Mouse (Mus musculus): ENCODE data around the gene Tmem229b.
"Not testable (repeated sequence)": the region's sequence is repeated elsewhere in the genome, so short reads cannot be mapped to it uniquely, and the experiment has no call there.

Gene Tmem229b

DNA sequence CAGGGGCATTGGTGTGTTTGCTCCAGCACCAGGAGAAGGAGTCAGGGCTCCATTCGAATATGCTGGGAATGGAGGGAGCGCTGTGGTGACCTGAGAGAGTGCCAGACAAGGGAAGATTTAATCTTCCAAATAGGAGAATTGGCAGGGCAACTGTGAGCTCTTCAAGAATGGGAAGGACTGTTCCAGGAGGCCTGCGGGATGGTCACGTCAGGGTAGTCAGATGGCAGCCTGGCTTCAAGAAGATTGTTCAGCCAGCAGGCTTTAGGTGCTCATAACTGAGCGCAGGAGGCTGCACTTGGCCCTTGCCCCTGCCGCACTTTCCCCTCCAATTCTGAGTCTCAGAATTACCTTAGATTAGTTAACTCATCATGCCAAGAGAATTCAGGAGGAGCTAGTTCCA, 64.5 kb downstream of the Tmem229b start:
- no peak for DNase-seq

DNA sequence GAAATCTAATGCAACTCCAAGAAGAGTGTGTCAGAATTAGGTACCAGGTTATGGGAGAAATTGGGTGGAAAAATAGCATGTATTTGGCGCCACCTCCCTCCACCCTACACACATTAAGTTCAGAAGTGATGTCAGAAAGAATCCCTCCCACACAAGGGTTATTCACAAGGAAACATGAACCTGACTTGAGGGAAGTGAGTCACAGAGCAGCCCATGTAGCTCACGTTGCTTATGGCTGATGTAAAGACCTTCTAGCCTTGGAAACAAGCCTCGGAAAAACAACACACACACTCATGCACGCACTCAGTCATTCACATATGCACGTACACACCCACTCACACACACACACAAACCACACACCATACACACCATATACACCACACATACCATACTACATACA, 67.3 kb downstream of the Tmem229b start:
- no peak for DNase-seq

DNA sequence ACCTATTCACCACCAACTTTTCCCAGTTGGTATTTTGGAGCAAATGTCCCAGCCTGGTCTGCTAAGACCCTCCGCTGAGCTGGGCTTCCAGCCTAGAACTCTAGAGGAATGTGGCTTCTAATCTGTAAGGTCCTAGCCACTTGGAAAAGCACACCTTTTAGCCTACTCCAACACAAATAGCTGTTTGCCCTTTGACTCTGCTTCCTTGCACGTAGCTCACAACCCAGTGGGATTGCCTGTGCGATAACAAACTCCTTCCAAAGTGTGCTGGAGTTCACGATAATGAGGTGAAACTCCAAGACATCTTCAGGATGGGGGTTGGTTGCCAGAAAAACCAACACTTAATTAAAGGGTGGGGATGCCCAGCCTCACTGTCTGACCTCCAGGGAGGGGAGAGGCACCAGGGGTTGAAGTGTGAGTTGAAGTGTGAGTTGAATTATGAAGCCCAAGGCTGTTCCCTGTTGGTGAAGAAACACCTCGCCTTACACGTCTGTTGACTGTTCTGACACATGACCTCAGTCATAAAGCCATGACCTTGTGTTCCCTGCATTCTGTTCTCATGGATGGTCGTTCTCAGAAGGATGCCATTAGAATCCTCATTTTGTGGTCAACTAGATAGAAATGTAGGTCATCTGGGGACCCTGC, 67.9 kb downstream of the Tmem229b start:
- DNase-seq, result no peak

GRCm38 (mm10) chr12:78936494-78936893, 70.9 kb downstream of the Tmem229b start:
- DNase-seq, result no peak

- DNase-seq, result no peak
Measured at GRCm38 (mm10) chr12:78929900-78930299, 77.5 kb downstream of the Tmem229b start.

DNA sequence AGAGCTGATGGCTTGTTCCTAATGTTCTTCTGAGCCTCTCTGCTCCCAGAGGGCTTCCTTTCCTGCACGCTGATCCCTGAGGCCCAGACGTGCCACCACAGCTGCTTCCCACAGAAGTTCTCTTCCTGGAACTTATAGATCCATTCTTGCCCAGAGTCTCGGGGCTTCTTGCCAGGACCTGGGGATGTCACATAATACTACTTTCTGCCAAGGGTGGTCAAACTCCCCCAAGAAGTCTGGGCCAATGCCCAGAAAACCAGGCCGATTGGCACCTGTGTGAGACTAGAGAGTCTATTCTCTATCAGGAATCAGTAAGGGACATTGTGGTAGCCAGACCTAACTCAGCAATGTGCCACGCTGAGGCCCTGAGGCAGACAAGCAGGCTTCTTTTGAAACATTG, 80.1 kb downstream of the Tmem229b start:
- no peak for DNase-seq

GRCm38 (mm10) chr12:78923539-78924189, 83.8 kb downstream of the Tmem229b start:
- DNase-seq, result no peak

DNA sequence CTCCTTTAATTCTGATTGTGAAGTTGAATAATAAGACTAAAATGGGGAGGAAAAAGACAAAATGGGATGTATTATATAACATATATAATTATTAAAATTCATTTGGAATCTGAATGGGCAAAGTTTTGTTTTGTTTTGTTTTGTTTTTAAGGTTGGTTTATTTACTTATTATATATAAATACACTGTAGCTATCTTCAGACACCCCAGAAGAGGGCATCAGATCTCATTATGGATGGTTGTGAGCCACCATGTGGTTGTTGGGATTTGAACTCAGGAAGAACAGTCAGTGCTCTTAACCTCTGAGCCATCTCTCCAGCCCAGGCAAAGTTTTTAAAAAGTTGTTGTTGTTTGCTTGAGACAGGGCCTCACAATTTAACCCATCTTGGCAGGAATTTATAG, 84.5 kb downstream of the Tmem229b start:
- DNase-seq, result not testable (repeated sequence)

DNA sequence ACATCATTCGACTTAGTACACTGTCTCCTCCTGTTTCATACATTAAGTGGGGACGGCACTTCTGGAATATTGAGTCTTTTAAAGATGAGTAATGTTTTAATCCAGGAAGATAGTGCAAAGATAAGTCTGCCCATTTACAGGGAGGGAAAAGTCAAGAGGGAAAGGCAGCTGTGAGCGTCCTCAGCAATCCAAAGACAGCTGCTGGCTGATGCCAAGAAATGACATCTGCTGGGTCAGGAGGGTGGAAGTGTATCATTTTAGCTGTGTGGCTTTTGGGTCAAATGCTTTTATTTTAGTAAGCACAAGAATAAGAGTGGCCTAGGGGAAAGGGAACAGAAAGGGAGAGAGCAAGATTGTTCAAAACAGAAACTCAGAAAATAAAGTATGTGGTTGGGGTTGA, 85.4 kb downstream of the Tmem229b start:
- no peak for DNase-seq

DNA sequence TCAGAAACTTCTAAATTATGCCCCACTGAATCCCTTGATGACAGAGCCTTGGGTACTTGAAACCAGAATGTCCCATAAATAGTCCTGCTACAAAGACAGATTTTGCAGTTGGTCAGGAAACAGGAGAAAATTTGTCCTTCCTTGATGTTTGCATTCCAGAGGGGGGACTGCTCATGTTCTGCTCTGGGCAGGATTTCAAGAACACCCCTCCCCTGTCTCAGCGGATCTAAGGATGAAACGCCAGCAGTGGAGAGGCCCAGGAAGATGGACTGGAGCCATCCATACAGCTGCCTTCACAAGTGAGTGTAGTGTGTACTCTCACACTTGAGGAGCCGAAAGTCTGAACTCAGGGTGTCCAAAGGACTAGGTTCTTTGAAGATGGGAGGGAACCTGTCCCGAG, 86.0 kb downstream of the Tmem229b start:
- DNase-seq, result no peak

- peak; percentile 42 for DNase-seq
Measured at GRCm38 (mm10) chr12:78919079-78919712, 88.2 kb downstream of the Tmem229b start.

DNA sequence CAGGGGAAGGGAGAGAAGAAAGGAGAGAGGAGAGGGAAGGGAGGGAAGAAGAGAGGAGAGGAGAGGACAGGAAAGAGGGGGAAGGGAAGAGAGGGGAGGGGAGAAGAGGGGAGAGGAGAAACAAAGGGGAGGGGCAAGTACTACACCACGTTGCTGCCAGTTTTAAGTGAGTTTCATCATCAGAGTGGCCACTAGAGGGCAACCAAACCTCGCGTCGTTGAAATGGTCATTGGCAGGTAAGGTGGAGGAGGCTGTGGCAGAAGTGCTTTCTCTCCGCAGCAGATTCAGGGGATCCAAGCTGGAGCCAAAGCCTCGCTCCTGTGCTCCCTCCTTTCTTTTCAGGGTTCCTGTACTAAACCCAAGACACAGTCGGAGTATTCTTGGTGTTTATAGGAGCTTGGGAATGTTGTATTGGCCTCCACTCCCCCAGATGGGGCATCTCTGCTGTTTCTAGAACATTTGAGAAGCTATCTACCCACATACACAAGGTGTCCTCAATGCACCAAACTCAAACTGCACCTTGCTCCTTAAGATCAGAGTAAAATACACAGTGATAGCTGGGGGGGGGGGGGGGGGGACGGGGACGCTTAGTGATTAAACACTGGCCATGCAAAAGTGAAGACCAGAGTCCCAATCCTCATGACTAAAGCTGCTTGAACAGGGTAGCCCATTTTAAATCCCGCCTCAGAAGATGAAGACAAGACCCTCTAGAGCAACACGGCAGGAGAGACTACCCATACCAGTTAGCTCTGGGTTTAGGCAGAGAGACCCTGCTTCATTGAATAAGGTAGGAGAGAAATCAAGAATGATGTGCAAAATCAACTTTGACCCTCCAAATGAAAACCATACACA, 89.0 kb downstream of the Tmem229b start:
- DNase-seq, result peak; percentile 79

GRCm38 (mm10) chr12:78916278-78916677, 91.1 kb downstream of the Tmem229b start:
- DNase-seq, result no peak

GRCm38 (mm10) chr12:78915561-78915960, 91.9 kb downstream of the Tmem229b start:
- no peak for DNase-seq

GRCm38 (mm10) chr12:78914458-78914857, 93.0 kb downstream of the Tmem229b start:
- no peak for DNase-seq

Measured in right cerebral cortex, postnatal 25 days (tissue).